Mouse (Mus musculus): Measurements from ENCODE around the gene Odf2l. TPM values are rescaled to one million over a fixed set of nuclear protein-coding genes. Genes with fewer than 3 reads are reported as not detected.

The Odf2l gene
- total RNA-seq, 2 experiments from 2014 or later, result 16.4 to 23.5 TPM

Other genes starting within 250 kb of the Odf2l start
- not detected for gene Clca4b, start 186.1 kb upstream of the Odf2l start, total RNA-seq (2021)
- not detected for gene Clca4a, start 143.5 kb upstream of the Odf2l start, total RNA-seq (2021)
- not detected for gene Clca1, start 85.8 kb upstream of the Odf2l start, total RNA-seq (2021)
- under 1 TPM in 1 of 2 experiments, not detected in 1; 0.13 TPM for gene Clca2, start 19.1 kb upstream of the Odf2l start, total RNA-seq (2021)
- not detected for gene Col24a1, start 173.9 kb downstream of the Odf2l start, total RNA-seq (2021)